ENCODE assay signal across 8 mouse cellular contexts in the genomic region with DNA sequence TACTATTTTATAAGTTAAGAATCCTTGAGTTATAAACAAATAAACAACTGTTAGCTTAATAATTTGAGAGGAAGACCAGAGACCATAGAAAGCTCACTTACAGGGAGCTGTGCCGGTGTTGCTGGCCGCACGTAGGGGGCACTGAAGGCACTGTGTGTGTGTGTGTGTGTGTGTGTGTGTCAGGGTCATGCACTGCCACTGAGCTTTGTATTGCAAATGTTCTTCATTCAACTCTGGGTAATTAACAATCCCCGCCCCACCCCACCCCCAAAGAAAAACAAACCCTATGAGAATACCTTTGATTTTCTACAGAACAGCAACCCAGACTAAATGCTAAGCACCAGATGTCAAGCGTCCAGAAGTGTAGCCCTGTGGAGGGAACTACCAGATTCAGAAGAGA.
"Had no signal": no experiment of that assay in that cellular context is flagged by ENCODE, and none has a peak within 500 bp of the region (broad histone marks: within the 10 kb centered on the region; RNA-seq: fewer than 3 reads in every experiment).

No protein-coding gene starts in this region.

- DNase-seq: kidney, postnatal 14 days; kidney, postnatal 4 days; left cerebral cortex, postnatal 4 days; liver, postnatal 0 days; lung, embryonic 14.5 days; right cerebral cortex, postnatal 4 days; thymus, adult 18-20 months; thymus, postnatal 36 days had no signal
